Mouse (Mus musculus): ENCODE measurements around the gene Dlgap4. TPM values are rescaled to one million over a fixed set of nuclear protein-coding genes. Genes with fewer than 3 reads are reported as not detected.

Gene Dlgap4
- total and polyA plus RNA-seq, 3 experiments, result 10.4 to 39.6 TPM; not detected in 1

DNA sequence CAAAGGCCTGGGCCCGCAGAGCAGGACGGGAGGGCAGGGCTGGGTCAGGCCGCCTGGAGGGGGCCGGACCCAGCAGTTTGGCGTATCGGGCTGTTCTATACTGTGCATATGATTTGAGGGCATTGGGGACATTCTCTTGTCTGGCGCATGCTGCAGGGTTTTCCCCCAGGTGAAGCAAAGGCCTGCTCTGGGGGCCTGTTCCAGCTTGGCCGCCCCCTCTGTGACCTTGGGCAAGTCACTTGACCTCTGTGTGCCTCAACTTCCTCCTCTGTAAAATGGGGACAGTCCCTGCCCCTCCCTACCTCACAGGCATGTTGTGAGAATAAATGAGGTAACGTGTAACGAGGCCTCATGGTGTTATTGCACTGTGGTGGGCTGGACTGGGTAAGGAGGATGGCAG is 150.5 kb downstream of the Dlgap4 start:
- no peak for TF ChIP-seq MYB (IDR thresholded peaks at IDR 0.05; ENCODE audit: low read depth, low read length)
- Histone ChIP-seq H3K36me3 (ENCODE audit: control insufficient read depth in 1 of 2, insufficient read depth in 2 of 2, low read length in 2 of 2) (peaks cover 0 to 8% of the 10 kb centered on the region in 2 experiments; a peak in 2 of 4 replicates), H3K27ac (ENCODE audit: control insufficient read depth, low read depth, low read length) (no peak overlapping the region), H3K4me3 (ENCODE audit: control insufficient read depth in 1 of 2, insufficient read depth in 1 of 2, low read depth in 2 of 2, low read length in 2 of 2) (no peak overlapping the region), H3K9me3 (replicated peaks; ENCODE audit: insufficient read depth, low read length) (no peaks in the 10 kb centered on the region), H3K4me1 (ENCODE audit: control insufficient read depth in 1 of 2, insufficient read depth in 2 of 2, low read length in 2 of 2) (peaks cover 11 to 26% of the 10 kb centered on the region in 2 experiments), H3K79me2 (ENCODE audit: control insufficient read depth, insufficient read depth, low read length, poor library complexity) (no peaks in the 10 kb centered on the region), H3K27me3 (ENCODE audit: control insufficient read depth in 1 of 2, insufficient read depth in 2 of 2, low read length in 2 of 2) (no peaks in the 10 kb centered on the region), H3K9ac (ENCODE audit: control insufficient read depth, low read depth, low read length, poor library complexity, severe bottlenecking) (no peak overlapping the region)
- DNase-seq (ENCODE audit: low read depth, low spot score), result no peak

DNA sequence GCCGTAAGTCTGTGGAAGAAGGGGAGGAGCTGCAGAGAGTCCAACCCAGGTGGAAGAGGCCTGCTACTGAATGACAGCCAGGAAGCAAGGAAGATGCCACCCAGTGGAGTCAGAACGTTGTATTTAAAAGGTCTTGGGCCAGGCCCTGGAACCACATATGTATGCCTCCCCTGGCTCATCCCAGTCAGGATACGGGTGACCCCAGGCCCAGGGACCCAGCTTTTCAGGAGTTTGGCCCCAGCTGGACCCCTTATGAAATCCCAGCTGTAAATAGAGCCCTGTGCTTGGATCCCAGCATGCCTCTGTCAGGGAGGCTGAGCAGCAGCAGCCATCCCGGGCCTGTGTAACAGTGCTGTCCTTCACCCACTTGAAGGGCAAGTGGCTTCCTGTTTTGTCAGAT is 151.2 kb downstream of the Dlgap4 start:
- Histone ChIP-seq H3K27me3 (ENCODE audit: control insufficient read depth in 1 of 2, insufficient read depth in 2 of 2, low read length in 2 of 2) (no peaks in the 10 kb centered on the region), H3K4me3 (ENCODE audit: control insufficient read depth in 1 of 2, insufficient read depth in 1 of 2, low read depth in 2 of 2, low read length in 2 of 2) (no peak overlapping the region), H3K9ac (ENCODE audit: control insufficient read depth, low read depth, low read length, poor library complexity, severe bottlenecking) (no peak overlapping the region), H3K4me1 (ENCODE audit: control insufficient read depth in 1 of 2, insufficient read depth in 2 of 2, low read length in 2 of 2) (peaks cover 11 to 26% of the 10 kb centered on the region in 2 experiments), H3K79me2 (ENCODE audit: control insufficient read depth, insufficient read depth, low read length, poor library complexity) (no peaks in the 10 kb centered on the region), H3K36me3 (ENCODE audit: control insufficient read depth in 1 of 2, insufficient read depth in 2 of 2, low read length in 2 of 2) (peaks cover 0 to 8% of the 10 kb centered on the region in 2 experiments; a peak in 2 of 4 replicates), H3K9me3 (replicated peaks; ENCODE audit: insufficient read depth, low read length) (no peaks in the 10 kb centered on the region), H3K27ac (ENCODE audit: control insufficient read depth, low read depth, low read length) (no peak overlapping the region)
- no peak for TF ChIP-seq CTCF (IDR thresholded peaks at IDR 0.05 in 2 of 3, conservative IDR thresholded peaks at IDR 0.05 in 1 of 3; ENCODE audit: control insufficient read depth in 1 of 3, insufficient read depth in 1 of 3, low read depth in 2 of 3, low read length in 3 of 3, poor library complexity in 1 of 3, severe bottlenecking in 1 of 3)
- TF ChIP-seq MYC (IDR thresholded peaks at IDR 0.05; ENCODE audit: low read depth, low read length), result no peak
- no peak for TF ChIP-seq E2F4 (IDR thresholded peaks at IDR 0.05; ENCODE audit: borderline replicate concordance, low read depth, low read length)
- TF ChIP-seq ETS1 (IDR thresholded peaks at IDR 0.05; ENCODE audit: low read depth, low read length), result no peak
- TF ChIP-seq EP300 (IDR thresholded peaks at IDR 0.05; ENCODE audit: low read depth in 1 of 2, low read length in 2 of 2), result no peak
- no peak for TF ChIP-seq RCOR1 (IDR thresholded peaks at IDR 0.05; ENCODE audit: low read depth, low read length)
- TF ChIP-seq NRF1 (IDR thresholded peaks at IDR 0.05; ENCODE audit: insufficient read depth, low read depth, low read length, poor library complexity, severe bottlenecking), result no peak
- DNase-seq (ENCODE audit: low read depth, low spot score), result peak; percentile 36

DNA sequence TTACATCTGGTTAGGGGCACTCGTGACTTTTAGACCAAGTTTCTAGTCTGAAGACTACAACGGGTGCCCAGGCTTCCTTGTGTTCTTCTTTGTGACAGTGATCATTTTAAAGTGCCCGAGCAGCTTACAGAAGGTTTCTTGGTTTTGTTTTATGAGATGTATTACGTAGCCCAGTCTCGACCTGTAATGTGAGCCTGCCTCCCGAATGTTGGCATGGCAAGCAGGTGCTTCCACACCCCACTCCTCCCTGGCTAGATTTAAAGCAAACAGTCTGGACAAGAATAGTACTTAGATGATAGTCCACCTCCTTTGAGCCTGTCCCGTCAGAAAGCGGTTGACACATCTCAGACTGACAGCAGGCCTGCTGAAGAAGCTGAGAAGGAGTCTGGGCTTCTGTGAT is 152.1 kb downstream of the Dlgap4 start:
- peaks cover 0 to 8% of the 10 kb centered on the region in 2 experiments; a peak in 2 of 4 replicates for H3K36me3 ChIP-seq (ENCODE audit: control insufficient read depth in 1 of 2, insufficient read depth in 2 of 2, low read length in 2 of 2)
- no peaks in the 10 kb centered on the region for H3K79me2 ChIP-seq (ENCODE audit: control insufficient read depth, insufficient read depth, low read length, poor library complexity)
- H3K9me3 ChIP-seq (replicated peaks; ENCODE audit: insufficient read depth, low read length), result no peaks in the 10 kb centered on the region
- no peaks in the 10 kb centered on the region for H3K27me3 ChIP-seq (ENCODE audit: control insufficient read depth in 1 of 2, insufficient read depth in 2 of 2, low read length in 2 of 2)
- TF ChIP-seq POLR2AphosphoS5 (IDR thresholded peaks at IDR 0.05; ENCODE audit: borderline replicate concordance, low read depth, low read length) (no peak), USF1 (IDR thresholded peaks at IDR 0.05; ENCODE audit: low read depth, low read length) (no peak), SIN3A (IDR thresholded peaks at IDR 0.05; ENCODE audit: low read length) (no peak), GATA1 (IDR thresholded peaks at IDR 0.05; ENCODE audit: low read depth, low read length) (no peak), RAD21 (IDR thresholded peaks at IDR 0.05; ENCODE audit: low read depth, low read length) (no peak), BHLHE40 (IDR thresholded peaks at IDR 0.05; ENCODE audit: borderline replicate concordance, low read depth, low read length) (no peak), TBP (IDR thresholded peaks at IDR 0.05; ENCODE audit: low read depth, low read length) (no peak), MAFK (IDR thresholded peaks at IDR 0.05; ENCODE audit: borderline replicate concordance, low read depth, low read length) (no peak), POLR2A (IDR thresholded peaks at IDR 0.05; ENCODE audit: control insufficient read depth in 1 of 2, insufficient read depth in 1 of 2, low read depth in 1 of 2, low read length in 2 of 2, poor library complexity in 1 of 2) (no peak), MYB (IDR thresholded peaks at IDR 0.05; ENCODE audit: low read depth, low read length) (no peak), TAL1 (IDR thresholded peaks at IDR 0.05; ENCODE audit: low read length) (no peak), ZMIZ1 (IDR thresholded peaks at IDR 0.05; ENCODE audit: low read depth, low read length) (no peak), GABPA (IDR thresholded peaks at IDR 0.05; ENCODE audit: low read depth, low read length) (no peak), TCF12 (IDR thresholded peaks at IDR 0.05; ENCODE audit: low read depth, low read length) (no peak), ZNF384 (IDR thresholded peaks at IDR 0.05; ENCODE audit: low read depth, low read length) (no peak), ZKSCAN1 (IDR thresholded peaks at IDR 0.05; ENCODE audit: low read depth, low read length) (no peak), EP300 (IDR thresholded peaks at IDR 0.05; ENCODE audit: low read depth in 1 of 2, low read length in 2 of 2) (no peak), POLR2AphosphoS2 (IDR thresholded peaks at IDR 0.05; ENCODE audit: low read length) (no peak), RCOR1 (IDR thresholded peaks at IDR 0.05; ENCODE audit: low read depth, low read length) (no peak), NRF1 (IDR thresholded peaks at IDR 0.05; ENCODE audit: insufficient read depth, low read depth, low read length, poor library complexity, severe bottlenecking) (no peak)
- H3K4me3 ChIP-seq (ENCODE audit: control insufficient read depth in 1 of 2, insufficient read depth in 1 of 2, low read depth in 2 of 2, low read length in 2 of 2), result no peak overlapping the region
- peaks cover 11 to 26% of the 10 kb centered on the region in 2 experiments for H3K4me1 ChIP-seq (ENCODE audit: control insufficient read depth in 1 of 2, insufficient read depth in 2 of 2, low read length in 2 of 2)
- peak overlapping the region; percentile 69; the same call in 1 of the 2 replicates for H3K27ac ChIP-seq (ENCODE audit: control insufficient read depth, low read depth, low read length)
- peak; percentile 28 for DNase-seq (ENCODE audit: low read depth, low spot score)
- H3K9ac ChIP-seq (ENCODE audit: control insufficient read depth, low read depth, low read length, poor library complexity, severe bottlenecking), result no peak overlapping the region
